ENCODE assay signal across 8 mouse cellular contexts in genomic region chr13:95249511-95250456, GRCm38 (mm10). TPM values are rescaled to one million over a fixed set of nuclear protein-coding genes. Genes with fewer than 3 reads are reported as not detected.
A peak's percentile ranks its signal among the peaks of the same experiment; 100 is the strongest.
DNase-seq lines count a peak whose midpoint lies in the region; ATAC-seq and TF ChIP-seq lines count a peak whose summit lies in the region.

Pde8b (minus strand) TSS chr13:95250336.

- no peak within 1 kb of the TSS for H3K27ac ChIP-seq in ES-E14 (ENCODE audit: insufficient read depth, low read depth, low read length, poor library complexity, severe bottlenecking)
- peak within 1 kb of the TSS; percentile 38; the same call in 1 of the 2 replicates for H3K27ac ChIP-seq in kidney, embryonic 15.5 days
- no peak within 1 kb of the TSS for H3K27ac ChIP-seq in limb, embryonic 12.5 days

- 4% methylated on average over 37 of the region's 37 CpGs for WGBS in kidney, embryonic 15.5 days
- 5% methylated on average over 37 of the region's 37 CpGs for WGBS in limb, embryonic 12.5 days

- peak; percentile 89 for ATAC-seq in kidney, embryonic 15.5 days (replicated peaks; ENCODE audit: low FRiP score)
- no peak for ATAC-seq in limb, embryonic 12.5 days (ENCODE audit: insufficient number of reproducible peaks, insufficient read depth, low FRiP score, low TSS enrichment, low read depth)

- peaks cover 22% of the 10 kb centered on the region for H3K27me3 ChIP-seq in kidney, embryonic 15.5 days
- H3K27me3 ChIP-seq in limb, embryonic 12.5 days = peaks cover 47% of the 10 kb centered on the region

- H3K4me1 ChIP-seq in ES-E14 (ENCODE audit: control insufficient read depth in 2 of 2, insufficient read depth in 2 of 2, low read length in 2 of 2, poor library complexity in 1 of 2) = no peaks in the 10 kb centered on the region
- peaks cover 10% of the 10 kb centered on the region for H3K4me1 ChIP-seq in kidney, embryonic 15.5 days
- H3K4me1 ChIP-seq in limb, embryonic 12.5 days (replicated peaks) = 0 out of 2 replicates have a peak, but pooled peaks cover 8% of the 10 kb centered on the region

- peak within 1 kb of the TSS; percentile 67 to 74 for H3K4me3 ChIP-seq in ES-E14 (ENCODE audit: insufficient read depth in 1 of 2, low read depth in 1 of 2, low read length in 2 of 2, poor library complexity in 1 of 2, severe bottlenecking in 1 of 2)
- peak within 1 kb of the TSS; percentile 50 for H3K4me3 ChIP-seq in kidney, embryonic 15.5 days (replicated peaks)
- H3K4me3 ChIP-seq in limb, embryonic 12.5 days (replicated peaks) = peak within 1 kb of the TSS; percentile 36

- H3K9me3 ChIP-seq in ES-E14 (ENCODE audit: control insufficient read depth, insufficient read depth, low read depth, low read length) = no peaks in the 10 kb centered on the region
- H3K9me3 ChIP-seq in kidney, embryonic 15.5 days (replicated peaks) = no peaks in the 10 kb centered on the region
- no peaks in the 10 kb centered on the region for H3K9me3 ChIP-seq in limb, embryonic 12.5 days

- peak within 1 kb of the TSS; percentile 69 for H3K4me2 ChIP-seq in kidney, embryonic 15.5 days
- peak within 1 kb of the TSS; percentile 60 for H3K4me2 ChIP-seq in limb, embryonic 12.5 days

- in situ Hi-C loops in ES-E14 (cut with MboI; ENCODE audit: low sequenced_read_pairs in 2 of 2, unreplicated experiment in 2 of 2) = no loop called here

- no peak within 1 kb of the TSS for H3K9ac ChIP-seq in ES-E14 (ENCODE audit: insufficient read depth, low read depth, low read length, poor library complexity, severe bottlenecking)
- H3K9ac ChIP-seq in kidney, embryonic 15.5 days = peak within 1 kb of the TSS; percentile 46; the same call in 1 of the 2 replicates
- H3K9ac ChIP-seq in limb, embryonic 12.5 days (replicated peaks) = no peak within 1 kb of the TSS

- no peaks in the 10 kb centered on the region for H3K36me3 ChIP-seq in ES-E14 (ENCODE audit: control insufficient read depth, insufficient read depth, low read length, poor library complexity, severe bottlenecking)
- no peaks in the 10 kb centered on the region for H3K36me3 ChIP-seq in kidney, embryonic 15.5 days
- no peaks in the 10 kb centered on the region for H3K36me3 ChIP-seq in limb, embryonic 12.5 days

- peak; percentile 25 for DNase-seq in ES-E14 (ENCODE audit: low read depth, low spot score)
- DNase-seq in adrenal gland, postnatal 14 days = peak; percentile 62
- DNase-seq in frontal cortex, postnatal 25 days (ENCODE audit: low spot score in 2 of 2) = peak; percentile 19 to 22
- DNase-seq in neural tube, embryonic 10.5 days (ENCODE audit: extremely low spot score, low spot score) = peak; percentile 44
- peak; percentile 62 for DNase-seq in yolk sac, embryonic 10.5 days (ENCODE audit: low spot score)
- DNase-seq in T-cell, adult 2 months (ENCODE audit: low spot score) = no peak

TF ChIP-seq in ES-E14, 5 proteins besides CTCF, POLR2A, EP300 and RAD21:
- TF ChIP-seq HCFC1 (IDR thresholded peaks at IDR 0.05; ENCODE audit: borderline replicate concordance, insufficient read depth, low read length) (no peak), CHD2 (IDR thresholded peaks at IDR 0.05; ENCODE audit: low read depth, low read length) (no peak), ZNF384 (IDR thresholded peaks at IDR 0.05; ENCODE audit: low read depth, low read length) (no peak), ZC3H11A (IDR thresholded peaks at IDR 0.05; ENCODE audit: borderline replicate concordance, low read depth, low read length) (no peak), MAFK (IDR thresholded peaks at IDR 0.05; ENCODE audit: insufficient read depth, low read depth, low read length) (no peak)

RNA-seq across cellular contexts. Expression of gene Pde8b, which starts in this region (rescaled TPM):
- 0.32 and 0.40 TPM in 2 replicates for total RNA-seq in ES-E14 (2012; rRNA removed)
- 84.2 and 85.7 TPM in 2 replicates for total RNA-seq in adrenal gland, postnatal 14 days (2021)
- polyA plus RNA-seq in kidney, embryonic 15.5 days (2015; fragmentation: Nextera tagmentation; extraction: Ambion mirVana) = 10.2 and 11.7 TPM in 2 replicates
- polyA plus RNA-seq in limb, embryonic 12.5 days (2016; fragmentation: Nextera tagmentation; extraction: Ambion mirVana) = 3.4 and 4.8 TPM in 2 replicates

Comparison
In these comparisons a context has a peak if more than half of its experiments do, and no peak if none do; other contexts are left out.
1. RNA of gene Pde8b (total RNA-seq): 84.2 to 85.7 TPM in adrenal gland, postnatal 14 days; 0.32 to 0.40 TPM in ES-E14; every median in the first group is over 10 times any median in the second.
2. Peak in DNase-seq and H3K4me3 ChIP-seq in ES-E14; RNA of the gene not detected or under 1 TPM.
3. Peak in every context shown above with its lines, with median percentiles within 50 percentile points of each other: H3K4me3 ChIP-seq.